Mouse (Mus musculus): ENCODE measurements around the gene Spred2. TPM values are rescaled to one million over a fixed set of nuclear protein-coding genes. Genes with fewer than 3 reads are reported as not detected.
A peak's percentile ranks its signal among the peaks of the same experiment; 100 is the strongest.
"Not testable (repeated sequence)": the region's sequence is repeated elsewhere in the genome, so short reads cannot be mapped to it uniquely, and the experiment has no call there.

Spred2 gene
- total RNA-seq, 2 experiments from 2014 or later, result 5.6 to 7.8 TPM

DNA sequence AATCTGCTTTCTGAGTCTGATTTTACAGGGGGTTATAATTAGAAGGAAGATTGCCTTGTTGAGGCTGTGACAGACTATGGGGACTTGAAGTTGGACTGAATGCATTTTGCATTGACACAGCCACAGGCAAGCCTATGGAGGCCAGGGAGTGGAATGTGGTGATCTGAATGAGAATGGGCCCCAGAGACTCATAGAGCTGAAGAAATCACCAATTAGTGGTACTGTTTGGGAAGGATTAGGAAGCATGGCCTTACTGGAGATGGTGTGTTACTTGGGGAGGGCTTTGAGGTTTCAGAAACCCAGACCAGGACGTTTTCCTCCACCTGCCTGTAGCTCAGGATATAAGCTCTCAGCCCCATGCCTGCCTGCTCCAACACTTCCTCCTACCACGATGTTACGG lies 135.6 kb downstream of the Spred2 start:
- TF ChIP-seq CTCF (IDR thresholded peaks at IDR 0.05), result no peak
- Histone ChIP-seq H3K27ac (no peak overlapping the region), H3K4me3 (no peak overlapping the region)
- intact Hi-C loops (cut with DNase I), result no loop called here
- DNase-seq, result no peak

DNA sequence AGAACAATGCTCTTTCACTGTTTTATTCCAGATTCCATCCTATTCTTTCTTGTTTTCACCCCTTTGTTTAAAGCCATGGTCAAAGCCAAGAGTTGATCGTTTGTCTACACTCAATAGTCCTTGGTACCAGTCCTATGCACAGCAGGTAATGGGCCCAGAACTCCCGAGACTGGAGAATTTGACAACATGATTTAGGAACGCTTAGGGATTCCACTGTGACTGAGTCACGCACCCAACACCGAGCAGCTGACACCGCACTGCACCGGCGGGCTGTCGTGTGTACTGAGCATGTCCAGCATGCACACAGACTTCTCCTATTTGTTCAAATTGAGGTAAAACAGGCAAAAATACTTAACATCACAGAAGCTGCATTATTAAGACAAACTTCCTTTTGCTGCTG lies 138.6 kb downstream of the Spred2 start:
- intact Hi-C loops (cut with DNase I); H3K27ac ChIP-seq; DNase-seq; H3K4me3 ChIP-seq: not testable (repeated sequence)

GRCm38 (mm10) chr11:20064086-20064485 lies 139.9 kb downstream of the Spred2 start:
- H3K27ac ChIP-seq; H3K4me3 ChIP-seq; DNase-seq; intact Hi-C loops (cut with DNase I): not testable (repeated sequence)

- Histone ChIP-seq H3K4me3 (no peak overlapping the region), H3K27ac (no peak overlapping the region)
- DNase-seq, result no peak
- intact Hi-C loops (cut with DNase I), result no loop called here
- no peak for TF ChIP-seq CTCF (IDR thresholded peaks at IDR 0.05)
Measured at GRCm38 (mm10) chr11:20064926-20065325, 140.8 kb downstream of the Spred2 start.

GRCm38 (mm10) chr11:20066106-20066505 lies 141.9 kb downstream of the Spred2 start:
- TF ChIP-seq CTCF (IDR thresholded peaks at IDR 0.05), result no peak
- H3K4me3 ChIP-seq, result no peak overlapping the region
- no peak for DNase-seq
- no peak overlapping the region for H3K27ac ChIP-seq
- intact Hi-C loops (cut with DNase I), result no loop called here

GRCm38 (mm10) chr11:20067521-20067920 lies 143.3 kb downstream of the Spred2 start:
- DNase-seq, result no peak
- Histone ChIP-seq H3K4me3 (no peak overlapping the region), H3K27ac (no peak overlapping the region)
- intact Hi-C loops (cut with DNase I), result no loop called here
- peak; percentile 56 for TF ChIP-seq CTCF (IDR thresholded peaks at IDR 0.05)

DNA sequence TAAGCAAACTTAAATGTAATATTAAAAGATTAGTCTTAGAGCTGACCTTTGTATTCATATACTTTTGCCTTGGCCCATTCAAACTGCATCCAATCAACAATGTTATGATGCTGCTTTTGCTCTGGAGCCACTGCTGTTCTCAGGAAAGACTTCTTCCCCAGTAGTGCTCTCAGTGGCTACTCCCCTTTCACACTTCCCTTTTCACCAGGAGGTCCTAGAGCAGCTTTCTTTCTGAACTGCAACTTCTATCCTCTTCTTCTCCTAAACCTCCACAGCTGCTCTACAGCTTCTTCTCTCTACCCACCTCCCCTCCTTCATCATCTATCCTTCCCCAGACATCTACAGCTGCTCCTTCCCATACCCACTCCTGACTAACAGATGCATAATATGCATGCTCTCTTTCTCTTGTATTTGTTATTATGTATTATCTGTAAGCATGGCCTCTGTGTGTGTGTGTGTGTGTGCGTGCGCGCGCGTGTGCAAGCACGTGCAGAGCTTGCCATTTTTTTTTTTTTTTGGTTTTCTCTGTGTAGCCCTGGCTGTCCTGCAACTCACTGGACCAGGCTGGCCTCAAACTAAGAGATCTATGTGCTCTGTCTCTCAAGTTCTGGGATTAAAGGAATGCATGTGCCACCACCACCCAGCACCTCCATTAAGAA lies 144.3 kb downstream of the Spred2 start:
- DNase-seq, result no peak
- Histone ChIP-seq H3K4me3 (no peak overlapping the region), H3K27ac (no peak overlapping the region)
- intact Hi-C loops (cut with DNase I), result no loop called here
- TF ChIP-seq CTCF (IDR thresholded peaks at IDR 0.05), result no peak

GRCm38 (mm10) chr11:20072174-20072573 lies 148.0 kb downstream of the Spred2 start:
- Histone ChIP-seq H3K4me3 (no peak overlapping the region), H3K27ac (no peak overlapping the region)
- no peak for DNase-seq
- intact Hi-C loops (cut with DNase I), result loop anchor here (2.0 kb wide), 1 partner anchor 249 kb away; no protein-coding TSS in a partner anchor
- TF ChIP-seq CTCF (IDR thresholded peaks at IDR 0.05), result peak; percentile 81

DNA sequence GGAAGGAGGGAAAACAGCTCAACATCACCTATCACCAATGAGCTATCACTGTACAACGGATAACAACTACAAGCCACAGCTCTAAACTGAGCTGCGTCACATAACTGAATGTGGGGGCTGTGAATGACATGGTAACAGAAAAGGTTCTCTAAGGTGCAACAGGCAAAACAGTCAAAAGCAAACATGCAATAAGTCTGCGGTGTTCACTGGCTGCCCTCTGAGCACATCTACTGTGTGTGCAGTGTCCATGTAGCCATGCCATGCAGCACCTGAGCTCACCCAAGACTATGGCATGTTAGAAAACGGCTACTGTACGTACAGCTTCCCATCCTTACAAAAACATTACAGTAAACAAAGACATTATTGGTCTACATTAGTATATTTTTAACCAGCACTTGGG lies 148.7 kb downstream of the Spred2 start:
- H3K4me3 ChIP-seq, result no peak overlapping the region
- no peak overlapping the region for H3K27ac ChIP-seq
- no peak for DNase-seq
- no peak for TF ChIP-seq CTCF (IDR thresholded peaks at IDR 0.05)
- intact Hi-C loops (cut with DNase I), result loop anchor here (2.0 kb wide), 1 partner anchor 250 kb away; no protein-coding TSS in a partner anchor

Other genes starting within 250 kb of the Spred2 start
- gene Actr2, start 188.5 kb downstream of the Spred2 start, total RNA-seq (2021), result 10 to 100 TPM; 35.8 to 44.1 TPM